Mouse (Mus musculus) embryonic stem cell, embryonic (primary cell): Measurements from ENCODE around the gene Plagl2.

ENCODE experiments used
- CTCF ChIA-PET, 4 experiments: fragments of 300-600 bp in 2 of 4; fragments of 350-600 bp in 2 of 4; sonication (Branson Sonifier 250); formaldehyde crosslinking; loops; one replicate each; lab custom pipeline; 2022; ENCODE audit warnings: inconsistent platforms in 2 of 4; lab: Charles Lee
- POLR2A ChIA-PET, 4 experiments: fragments of 300-600 bp in 2 of 4; fragments of 350-600 bp in 2 of 4; sonication (Branson Sonifier 250); formaldehyde crosslinking; loops; one replicate each; lab custom pipeline; 2022; ENCODE audit warnings: antibody characterized with exemption in 4 of 4, inconsistent platforms in 1 of 4; lab: Charles Lee

Gene Plagl2

GRCm38 (mm10) chr2:153256604-153257003 is 15.4 kb upstream of the Plagl2 start:
- CTCF ChIA-PET = no interaction called here
- POLR2A ChIA-PET = interaction anchor here in 1 of 4 experiments (1.3 to 3.5 kb wide), 4 partner anchors 8 to 30 kb away, joined by 3 to 15 read pairs (median 10); no protein-coding TSS in a partner anchor

GRCm38 (mm10) chr2:153249751-153250150 is 8.5 kb upstream of the Plagl2 start:
- ChIA-PET POLR2A (no interaction called here), CTCF (no interaction called here)

GRCm38 (mm10) chr2:153242156-153242555 is 930 bp upstream of the Plagl2 start:
- POLR2A ChIA-PET = interaction anchor here in 1 of 4 experiments (0.6 to 1.0 kb wide), 2 partner anchors 9 to 19 kb away, joined by 3 read pairs; no protein-coding TSS in a partner anchor
- CTCF ChIA-PET = no interaction called here

- CTCF ChIA-PET = interaction anchor here in 1 of 4 experiments (0.6 kb wide), 1 partner anchor 11 kb away, joined by 3 read pairs; no protein-coding TSS in a partner anchor
- POLR2A ChIA-PET = interaction anchor here in 3 of 4 experiments (0.5 to 2.0 kb wide), 6 partner anchors 15 to 106 kb away, joined by 3 to 12 read pairs (median 4); partner anchors contain the start of gene Tspyl3 (in 1 of the 3)
These were observed 458 bp downstream of the Plagl2 start for GRCm38 (mm10) chr2:153240701-153241235.

- CTCF ChIA-PET = interaction anchor here in 1 of 4 experiments (1.0 kb wide), 1 partner anchor 207 kb away, joined by 3 read pairs; no protein-coding TSS in a partner anchor
- POLR2A ChIA-PET = interaction anchor here in 2 of 4 experiments (0.5 to 2.0 kb wide), 9 partner anchors 14 to 366 kb away, joined by 3 to 12 read pairs (median 4); partner anchors contain the start of gene Tspyl3 (in 2 of the 2)
These were observed 1.3 kb downstream of the Plagl2 start for GRCm38 (mm10) chr2:153239860-153240480.

- POLR2A ChIA-PET = interaction anchor here in 3 of 4 experiments (0.5 to 2.0 kb wide), 9 partner anchors 14 to 365 kb away, joined by 3 to 12 read pairs (median 3); partner anchors contain the start of gene Tspyl3 (in 2 of the 3)
These were observed 2.0 kb downstream of the Plagl2 start for GRCm38 (mm10) chr2:153239021-153239859.

GRCm38 (mm10) chr2:153238406-153238805 is 2.8 kb downstream of the Plagl2 start:
- POLR2A ChIA-PET = interaction anchor here in 1 of 4 experiments (1.0 to 1.2 kb wide), 2 partner anchors 10 to 68 kb away, joined by 3 read pairs; no protein-coding TSS in a partner anchor

More at GRCm38 (mm10) chr2:153239021-153239859, 2.0 kb downstream of the Plagl2 start:
- CTCF ChIA-PET = interaction anchor here in 3 of 4 experiments (0.6 to 1.0 kb wide), 3 partner anchors 9 to 324 kb away, joined by 3 read pairs; no protein-coding TSS in a partner anchor

GRCm38 (mm10) chr2:153237891-153238290 is 3.3 kb downstream of the Plagl2 start:
- POLR2A ChIA-PET = interaction anchor here in 1 of 4 experiments (1.0 to 1.2 kb wide), 3 partner anchors 9 to 67 kb away, joined by 3 read pairs; no protein-coding TSS in a partner anchor
- CTCF ChIA-PET = no interaction called here

More at GRCm38 (mm10) chr2:153238406-153238805, 2.8 kb downstream of the Plagl2 start:
- CTCF ChIA-PET = no interaction called here

GRCm38 (mm10) chr2:153237193-153237592 is 4.0 kb downstream of the Plagl2 start:
- CTCF ChIA-PET = no interaction called here
- POLR2A ChIA-PET = interaction anchor here in 1 of 4 experiments (1.2 kb wide), 2 partner anchors 9 to 23 kb away, joined by 3 read pairs; no protein-coding TSS in a partner anchor

- ChIA-PET POLR2A (interaction anchor here in 1 of 4 experiments (1.3 to 1.7 kb wide), 2 partner anchors 8 to 9 kb away, joined by 3 to 5 read pairs; no protein-coding TSS in a partner anchor), CTCF (no interaction called here)
These were observed 12.7 kb downstream of the Plagl2 start for GRCm38 (mm10) chr2:153228523-153228922.

GRCm38 (mm10) chr2:153227959-153228358 is 13.3 kb downstream of the Plagl2 start:
- ChIA-PET POLR2A (interaction anchor here in 1 of 4 experiments (1.3 kb wide), 1 partner anchor 10 kb away, joined by 3 read pairs; no protein-coding TSS in a partner anchor), CTCF (no interaction called here)

- ChIA-PET POLR2A (interaction anchor here (0.7 to 2.1 kb wide), 23 partner anchors 9 to 359 kb away, joined by 3 to 12 read pairs (median 4); partner anchors contain the start of gene Tm9sf4 (in 1 of the 4)), CTCF (interaction anchor here in 1 of 4 experiments (1.2 kb wide), 1 partner anchor 16 kb away, joined by 3 read pairs; no protein-coding TSS in a partner anchor)
These were observed 15.7 kb downstream of the Plagl2 start for GRCm38 (mm10) chr2:153225595-153225953.

GRCm38 (mm10) chr2:153224946-153225594 is 16.2 kb downstream of the Plagl2 start, which contains the start of gene Tspyl3:
Gene Tspyl3, minus strand, starts transcription at chr2:153225441.
- ChIA-PET POLR2A (interaction anchor here (0.7 to 2.1 kb wide), 22 partner anchors 9 to 359 kb away, joined by 3 to 12 read pairs (median 4); partner anchors contain the start of gene Tm9sf4 (in 1 of the 4)), CTCF (interaction anchor here in 1 of 4 experiments (1.2 kb wide), 1 partner anchor 16 kb away, joined by 3 read pairs; no protein-coding TSS in a partner anchor)

GRCm38 (mm10) chr2:153222566-153222965 is 18.7 kb downstream of the Plagl2 start:
- ChIA-PET CTCF (no interaction called here), POLR2A (interaction anchor here in 2 of 4 experiments (0.9 to 1.3 kb wide), 2 partner anchors 10 to 61 kb away, joined by 3 read pairs; partner anchors contain the start of gene Tm9sf4 (in 1 of the 2))

- ChIA-PET POLR2A (interaction anchor here in 2 of 4 experiments (0.9 to 1.3 kb wide), 2 partner anchors 11 to 61 kb away, joined by 3 read pairs; partner anchors contain the start of gene Tm9sf4 (in 1 of the 2)), CTCF (no interaction called here)
These were observed 19.1 kb downstream of the Plagl2 start for GRCm38 (mm10) chr2:153222130-153222529.

GRCm38 (mm10) chr2:153221620-153222019 is 19.6 kb downstream of the Plagl2 start:
- CTCF ChIA-PET = interaction anchor here in 1 of 4 experiments (1.4 kb wide), 1 partner anchor 242 kb away, joined by 3 read pairs; no protein-coding TSS in a partner anchor

GRCm38 (mm10) chr2:153218516-153218915 is 22.7 kb downstream of the Plagl2 start:
- POLR2A ChIA-PET = interaction anchor here in 3 of 4 experiments (0.8 to 1.4 kb wide), 6 partner anchors 8 to 57 kb away, joined by 3 to 5 read pairs (median 3); partner anchors contain the start of gene Tm9sf4 (in 1 of the 3)
- CTCF ChIA-PET = interaction anchor here in 1 of 4 experiments (0.8 kb wide), 1 partner anchor 196 kb away, joined by 3 read pairs; no protein-coding TSS in a partner anchor

More at GRCm38 (mm10) chr2:153221620-153222019, 19.6 kb downstream of the Plagl2 start:
- POLR2A ChIA-PET = interaction anchor here in 2 of 4 experiments (1.2 to 1.3 kb wide), 2 partner anchors 8 to 60 kb away, joined by 3 to 5 read pairs; partner anchors contain the start of gene Tm9sf4 (in 1 of the 2)
